Mouse (Mus musculus): ENCODE data around the gene Ugt1a10.

Ugt1a10 gene

DNA sequence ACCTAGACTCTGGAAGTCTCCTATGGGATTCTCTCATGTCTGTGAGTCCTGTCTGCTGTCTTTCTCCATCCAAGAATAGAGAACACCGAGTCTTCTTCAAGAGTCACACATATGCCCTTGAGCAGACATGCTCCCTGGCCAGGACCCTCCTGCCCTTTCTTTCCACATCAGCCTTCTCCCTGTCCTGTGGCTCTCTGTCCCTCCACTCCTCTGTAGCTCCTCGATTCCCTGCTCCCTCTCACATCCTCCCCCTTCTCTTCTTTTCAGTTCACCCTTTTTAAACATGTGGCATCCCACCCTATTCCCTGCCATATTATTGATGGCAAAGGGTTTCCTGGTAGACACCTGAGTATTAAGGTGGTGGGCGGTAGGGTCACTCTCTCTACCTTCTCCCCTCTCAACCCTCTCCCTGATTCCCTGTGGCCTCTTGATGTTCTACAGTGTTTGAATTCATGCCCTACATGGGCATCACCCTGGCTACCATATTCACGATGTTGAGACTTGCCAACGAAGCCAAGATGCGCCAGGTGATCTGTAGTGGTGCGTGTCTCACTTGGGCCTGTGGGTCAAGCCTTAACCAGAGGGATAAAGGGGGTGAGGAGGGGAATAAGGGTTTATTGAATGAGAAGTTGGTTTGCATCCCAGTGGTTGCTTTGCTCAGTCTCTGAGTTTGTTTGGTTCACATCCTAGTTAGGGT, 176.8 kb downstream of the Ugt1a10 start:
- DNase-seq (ENCODE audit: low spot score) = no peak

DNA sequence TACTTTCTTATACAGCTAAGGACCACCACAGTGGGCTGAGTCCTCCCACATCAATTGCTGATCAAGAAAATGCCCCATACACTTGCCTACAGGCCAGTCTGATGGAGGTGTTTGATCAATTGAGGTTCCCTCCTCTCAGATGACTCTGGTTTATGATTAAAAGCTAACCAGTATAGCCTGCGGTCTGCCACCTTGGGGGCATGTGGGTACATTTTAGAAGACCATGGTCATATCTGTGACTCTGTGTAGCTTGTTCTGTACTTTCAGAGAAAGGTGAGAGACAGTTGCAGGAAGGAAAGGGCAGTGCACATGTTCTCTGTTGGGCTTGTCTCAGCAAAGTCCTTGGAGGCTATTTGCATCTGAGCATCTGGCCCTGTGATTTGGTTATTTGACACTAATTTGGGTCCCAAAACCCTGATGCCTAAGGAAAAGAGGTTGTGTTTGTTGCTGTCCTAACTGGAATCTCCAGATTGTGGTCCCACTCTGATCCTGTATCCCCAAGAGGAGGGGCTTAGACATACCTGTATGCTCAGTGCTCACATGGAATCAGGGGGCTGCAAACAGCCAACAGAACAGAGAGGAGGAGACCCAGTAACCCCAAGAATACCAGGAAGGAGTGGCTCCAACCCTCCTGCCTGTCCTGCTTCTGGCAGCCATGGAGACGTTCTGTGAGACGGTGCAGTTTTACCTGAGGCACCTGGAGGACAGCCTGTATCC, 177.6 kb downstream of the Ugt1a10 start:
- DNase-seq (ENCODE audit: low spot score) = no peak

DNA sequence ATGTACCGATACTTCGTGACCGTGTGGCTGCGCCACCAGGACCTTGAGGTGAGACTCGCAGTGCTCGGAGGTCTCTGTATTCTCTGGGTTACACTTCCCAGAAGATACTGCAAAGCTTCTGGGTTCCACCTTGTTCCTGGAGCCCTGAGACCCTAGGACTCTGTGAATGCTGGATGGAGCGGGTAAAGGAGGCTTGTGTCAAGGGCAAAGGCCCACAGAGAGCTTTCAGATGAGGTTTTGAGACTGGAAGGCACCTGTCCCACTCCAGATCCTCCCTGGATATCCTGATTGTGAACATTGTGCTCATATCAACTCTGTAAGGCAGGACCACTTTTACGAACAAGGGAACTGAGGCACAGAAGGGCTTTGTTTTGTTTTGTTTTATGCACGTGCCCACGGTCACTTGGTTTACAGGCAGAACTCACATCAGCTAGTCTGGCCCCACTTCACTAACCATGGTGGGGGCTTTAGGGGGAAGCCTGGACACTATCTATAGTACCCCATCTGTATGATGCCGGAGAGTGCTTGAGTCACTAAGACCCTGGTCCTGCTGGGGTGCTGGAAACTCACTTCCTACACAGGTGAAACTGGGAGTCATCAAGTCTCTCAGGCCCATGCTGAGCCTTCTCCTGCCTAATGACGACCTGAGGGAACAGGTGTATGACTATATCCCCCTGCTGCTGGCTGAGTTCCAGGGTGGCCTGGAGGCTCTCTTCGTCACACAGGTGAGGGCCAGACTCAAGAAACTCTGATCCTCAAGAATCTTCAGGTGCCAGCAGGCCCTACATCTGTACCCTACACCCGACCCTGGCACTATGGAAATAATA, 178.4 kb downstream of the Ugt1a10 start:
- DNase-seq (ENCODE audit: low spot score) = no peak

DNA sequence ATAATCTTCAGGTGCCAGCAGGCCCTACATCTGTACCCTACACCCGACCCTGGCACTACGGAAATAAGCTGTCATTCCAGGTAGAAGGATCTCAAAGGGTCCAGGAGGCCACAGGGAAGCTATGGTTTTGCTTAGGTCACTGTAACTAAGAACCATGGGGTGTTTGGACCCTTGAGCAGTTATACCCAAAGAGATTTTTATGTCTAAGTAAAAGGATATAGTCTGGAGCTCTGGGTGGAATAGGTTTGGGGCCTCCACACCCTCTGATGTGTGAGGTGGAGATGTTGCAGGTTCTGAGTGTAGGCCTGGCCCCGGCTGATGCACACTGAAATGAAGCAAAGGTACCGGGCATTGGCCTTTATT, 179.0 kb downstream of the Ugt1a10 start:
- no peak for DNase-seq (ENCODE audit: low spot score)

- DNase-seq (ENCODE audit: low spot score) = no peak
These were observed 179.5 kb downstream of the Ugt1a10 start for GRCm38 (mm10) chr1:88234646-88235045.

GRCm38 (mm10) chr1:88235046-88235893, 180.1 kb downstream of the Ugt1a10 start:
- DNase-seq (ENCODE audit: low spot score) = no peak

DNA sequence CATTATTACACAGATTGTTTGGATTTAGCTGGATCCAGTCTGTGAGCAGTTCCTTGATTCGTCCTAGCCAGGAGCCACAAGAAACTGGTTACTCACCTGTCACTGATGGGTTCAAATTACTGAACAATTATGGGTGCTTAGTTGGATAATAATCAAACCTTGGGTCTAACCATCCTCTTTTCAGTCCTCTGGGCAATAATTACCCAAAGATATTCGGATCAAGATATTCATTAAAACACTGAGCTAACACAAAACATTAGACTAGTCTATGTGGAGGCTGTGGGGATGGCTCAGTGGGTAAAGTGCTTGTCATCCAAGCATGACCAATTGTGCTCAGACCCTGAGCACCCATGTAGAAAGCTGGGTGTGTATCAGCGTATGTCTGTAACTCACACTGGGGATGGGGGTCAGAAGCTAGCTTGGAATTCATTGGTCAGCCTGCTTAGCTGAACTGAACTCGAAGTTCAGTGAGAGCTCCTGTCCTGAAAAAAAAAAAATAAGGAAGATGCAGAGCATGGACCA, 180.8 kb downstream of the Ugt1a10 start:
- DNase-seq (ENCODE audit: low spot score) = no peak

DNA sequence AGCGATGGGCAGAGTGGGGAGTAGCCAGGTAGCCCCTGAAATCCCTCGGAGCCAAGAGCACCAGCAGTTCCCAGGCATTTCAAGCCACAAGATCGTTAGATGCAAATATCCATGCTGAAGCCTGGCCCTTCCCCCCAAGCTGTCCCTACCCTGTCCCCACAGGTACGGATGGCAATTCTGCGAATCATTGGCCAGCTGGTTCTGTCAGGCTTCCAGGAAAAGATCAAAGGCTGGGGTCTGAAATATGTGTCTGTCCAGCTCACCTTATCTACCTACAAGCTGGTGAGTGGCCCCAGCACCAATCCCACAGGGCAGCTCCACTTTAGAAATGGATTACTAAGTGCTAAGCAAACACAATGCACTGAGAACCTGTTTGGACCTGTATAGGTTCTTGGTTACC, 182.1 kb downstream of the Ugt1a10 start:
- no peak for DNase-seq (ENCODE audit: low spot score)

DNA sequence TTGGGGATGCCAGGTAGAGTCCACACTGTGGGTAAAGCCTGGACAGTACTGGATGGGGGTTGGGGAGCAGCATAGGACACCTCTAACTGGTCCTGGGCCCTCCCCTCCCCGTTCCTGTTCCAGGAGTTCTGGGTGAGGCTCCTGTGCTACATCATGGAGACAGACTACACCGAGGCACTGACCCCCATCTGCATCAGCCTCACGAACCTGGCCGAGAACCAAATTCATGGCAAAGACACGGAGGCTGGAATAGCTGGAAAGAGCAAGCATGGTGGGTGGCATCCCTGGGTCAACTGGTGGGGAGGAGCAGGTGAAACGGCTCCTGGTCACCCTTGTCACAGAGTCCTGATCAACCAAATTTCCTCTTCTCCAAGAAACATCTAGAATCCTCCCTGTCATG, 183.6 kb downstream of the Ugt1a10 start:
- no peak for DNase-seq (ENCODE audit: low spot score)

- DNase-seq (ENCODE audit: low spot score) = no peak
These were observed 184.9 kb downstream of the Ugt1a10 start for GRCm38 (mm10) chr1:88240072-88240471.

- DNase-seq (ENCODE audit: low spot score) = no peak
These were observed 185.4 kb downstream of the Ugt1a10 start for GRCm38 (mm10) chr1:88240579-88240978.

DNA sequence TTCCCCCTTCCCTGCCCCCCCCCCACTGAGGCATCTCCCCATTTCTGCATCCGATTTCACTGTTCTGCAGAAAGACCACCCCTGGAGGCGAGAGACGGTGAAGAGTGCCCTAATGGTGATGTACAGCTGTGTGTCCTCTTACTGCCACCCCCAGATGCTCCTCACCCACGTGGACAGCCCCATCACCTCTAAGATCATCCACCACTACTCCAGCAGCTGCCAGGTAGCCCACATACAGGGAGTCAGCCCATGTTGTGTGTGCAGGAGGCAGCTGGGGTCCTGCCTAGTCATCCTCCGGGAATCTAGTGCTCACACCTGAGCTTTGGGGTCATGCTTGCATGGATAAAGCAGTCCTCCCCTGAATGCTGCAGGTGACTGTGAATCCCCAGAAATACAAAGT, 188.7 kb downstream of the Ugt1a10 start:
- DNase-seq (ENCODE audit: low spot score) = no peak

GRCm38 (mm10) chr1:88245881-88246280, 190.7 kb downstream of the Ugt1a10 start:
- no peak for DNase-seq (ENCODE audit: low spot score)

- no peak for DNase-seq (ENCODE audit: low spot score)
These were observed 191.2 kb downstream of the Ugt1a10 start for GRCm38 (mm10) chr1:88246386-88246785.

- no peak for DNase-seq (ENCODE audit: low spot score)
These were observed 192.5 kb downstream of the Ugt1a10 start for GRCm38 (mm10) chr1:88247660-88248059.

GRCm38 (mm10) chr1:88248658-88249057, 193.5 kb downstream of the Ugt1a10 start:
- DNase-seq (ENCODE audit: low spot score) = no peak

- DNase-seq (ENCODE audit: low spot score) = no peak
These were observed 194.4 kb downstream of the Ugt1a10 start for GRCm38 (mm10) chr1:88249596-88249995.

GRCm38 (mm10) chr1:88250023-88250422, 194.8 kb downstream of the Ugt1a10 start:
- DNase-seq (ENCODE audit: low spot score) = no peak

GRCm38 (mm10) chr1:88253106-88253505, 197.9 kb downstream of the Ugt1a10 start:
- DNase-seq (ENCODE audit: low spot score) = no peak

DNA sequence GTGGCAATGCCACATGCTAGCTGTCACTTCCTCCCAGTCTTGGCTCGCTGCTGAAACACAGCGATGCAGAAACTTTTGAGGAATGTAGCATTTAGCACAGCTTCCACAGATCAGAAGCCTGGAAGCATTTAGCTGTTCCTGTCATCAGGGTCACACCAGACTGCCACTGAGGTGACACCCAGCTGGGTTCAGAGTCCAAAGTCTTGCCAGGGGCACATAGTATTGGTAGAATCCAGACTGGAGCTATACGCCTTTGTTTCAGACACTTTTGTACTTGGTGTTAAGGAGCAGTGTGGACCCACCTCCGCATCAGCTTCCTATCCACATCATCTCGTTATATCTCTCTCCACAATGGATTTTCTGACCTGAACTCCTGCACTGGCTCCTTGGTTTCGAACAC, 198.4 kb downstream of the Ugt1a10 start:
- no peak for DNase-seq (ENCODE audit: low spot score)

GRCm38 (mm10) chr1:88254793-88255465, 199.7 kb downstream of the Ugt1a10 start:
- DNase-seq (ENCODE audit: low spot score) = peak; percentile 63
